Mouse (Mus musculus): ENCODE data around the gene Ube2l6.

Gene Ube2l6

GRCm38 (mm10) chr2:84838593-84838949 is 39.9 kb downstream of the Ube2l6 start, which contains the start of gene Slc43a1:
TSS of gene Slc43a1 (plus strand) at chr2:84838850.
- DNase-seq (ENCODE audit: low spot score), result no peak

- peak; percentile 24 for DNase-seq (ENCODE audit: low spot score)
Measured at GRCm38 (mm10) chr2:84838993-84839980, 40.7 kb downstream of the Ube2l6 start.

- peak; percentile 50 for DNase-seq (ENCODE audit: low spot score)
Measured at GRCm38 (mm10) chr2:84840016-84840747, 41.6 kb downstream of the Ube2l6 start.

GRCm38 (mm10) chr2:84840748-84841563 is 42.3 kb downstream of the Ube2l6 start:
- no peak for DNase-seq (ENCODE audit: low spot score)

- no peak for DNase-seq (ENCODE audit: low spot score)
Measured at GRCm38 (mm10) chr2:84841905-84842304, 43.3 kb downstream of the Ube2l6 start.

GRCm38 (mm10) chr2:84843654-84844053 is 45.0 kb downstream of the Ube2l6 start:
- DNase-seq (ENCODE audit: low spot score), result no peak

GRCm38 (mm10) chr2:84845226-84845625 is 46.6 kb downstream of the Ube2l6 start:
- no peak for DNase-seq (ENCODE audit: low spot score)

- no peak for DNase-seq (ENCODE audit: low spot score)
Measured at GRCm38 (mm10) chr2:84850407-84851129, 51.9 kb downstream of the Ube2l6 start.

- peak; percentile 26 for DNase-seq (ENCODE audit: low spot score)
Measured at GRCm38 (mm10) chr2:84851130-84852040, 52.8 kb downstream of the Ube2l6 start.

- peak; percentile 36 for DNase-seq (ENCODE audit: low spot score)
Measured at GRCm38 (mm10) chr2:84855732-84856131, 57.1 kb downstream of the Ube2l6 start.

GRCm38 (mm10) chr2:84858551-84858950 is 59.9 kb downstream of the Ube2l6 start:
- DNase-seq (ENCODE audit: low spot score), result no peak

All from urinary bladder, postnatal 25 days (tissue).